Mouse (Mus musculus) kidney, adult 2 months (tissue): ENCODE results near the gene Trip6. TPM values are rescaled to one million over a fixed set of nuclear protein-coding genes. Genes with fewer than 3 reads are reported as not detected.

Experiments
- DNase-seq: peaks from one replicate; pipeline ENCODE4 v3.0.0; 2021
- H3K27ac ChIP-seq: fragments of 200-500 bp; 2 replicates; pipeline ENCODE4 v1.5.1; 2012; ENCODE audit warnings: low read depth, low read length, control low read depth, inconsistent platforms; ENCODE audit not compliant: insufficient read depth
- H3K27me3 ChIP-seq: fragments of 200-500 bp; replicated peaks from 2 replicates; pipeline ENCODE4 v1.6.1; 2012; ENCODE audit warnings: mild to moderate bottlenecking, moderate library complexity, low read length, inconsistent platforms; ENCODE audit not compliant: control insufficient read depth, insufficient read depth
- H3K36me3 ChIP-seq: fragments of 200-500 bp; 2 replicates; pipeline ENCODE4 v1.6.1; 2012; ENCODE audit warnings: mild to moderate bottlenecking, moderate library complexity, low read length, inconsistent platforms; ENCODE audit not compliant: control insufficient read depth, insufficient read depth
- H3K4me1 ChIP-seq: fragments of 200-500 bp; 2 replicates; pipeline ENCODE4 v1.6.1; 2011; ENCODE audit warnings: low read length; ENCODE audit not compliant: control insufficient read depth, insufficient read depth
- H3K4me3 ChIP-seq: fragments of 200-500 bp; 2 replicates; pipeline ENCODE4 v1.5.1; 2011; ENCODE audit warnings: mild to moderate bottlenecking, low read depth, low read length, control low read depth; ENCODE audit not compliant: insufficient read depth
- CTCF ChIP-seq: fragments of 200-500 bp; conservative IDR thresholded peaks from 2 replicates; pipeline ENCODE4 v1.5.1; 2011; ENCODE audit warnings: low read depth, mild to moderate bottlenecking, control low read depth, low read length, moderate library complexity, mixed read lengths; ENCODE audit not compliant: insufficient read depth, insufficient read length
- POLR2A ChIP-seq: fragments of 200-500 bp; IDR thresholded peaks from one replicate; pipeline ENCODE4 v1.6.1; 2011; ENCODE audit warnings: low read depth, low read length, control low read depth
- WGBS: fragments of 180-500 bp; shearing (Covaris S2); methylation state at CpG from one replicate; pipeline ENCODE4 v1.1.7; 2018; 5-methylcytosine and 5-hydroxymethylcytosine counted together
- polyA plus RNA-seq: library from polyadenylated mRNA; depleted of rRNA; stranded (reverse); fragments of >200 nt; gene quantifications from 2 replicates; pipeline ENCODE4 v1.2.3, GENCODE M21; 2012

Trip6 gene
- polyA plus RNA-seq, 1 experiment: 53.2 TPM

DNA sequence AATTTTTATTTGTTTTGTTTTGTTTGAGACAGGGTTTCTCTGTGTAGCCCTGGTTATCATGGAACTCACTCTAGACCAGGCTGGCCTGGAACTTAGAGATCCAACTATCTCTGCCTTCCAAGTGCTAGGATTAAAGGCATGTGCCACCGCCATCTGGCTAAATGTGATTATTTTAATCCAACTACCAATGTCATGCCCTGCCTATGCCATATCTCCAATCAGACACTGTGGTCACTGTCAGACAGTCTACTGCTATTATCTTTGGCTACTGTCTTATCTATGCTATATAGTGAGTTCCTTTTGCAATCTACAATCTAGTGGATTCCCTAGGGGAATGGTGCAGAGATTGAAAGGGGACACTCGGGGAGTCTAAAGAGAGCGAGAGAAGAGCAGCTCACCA, 6.8 kb upstream of the Trip6 start:
- 94% methylated on average over 3 of the region's 3 CpGs for WGBS
- no peak for TF ChIP-seq CTCF
- no peak for TF ChIP-seq POLR2A
- H3K27me3 ChIP-seq: no peaks in the 10 kb centered on the region
- no peaks in the 10 kb centered on the region for H3K36me3 ChIP-seq
- H3K4me3 ChIP-seq: no peak overlapping the region
- no peaks in the 10 kb centered on the region; the same call in 1 of the 2 replicates for H3K4me1 ChIP-seq
- no peak for DNase-seq
- no peak overlapping the region for H3K27ac ChIP-seq

DNA sequence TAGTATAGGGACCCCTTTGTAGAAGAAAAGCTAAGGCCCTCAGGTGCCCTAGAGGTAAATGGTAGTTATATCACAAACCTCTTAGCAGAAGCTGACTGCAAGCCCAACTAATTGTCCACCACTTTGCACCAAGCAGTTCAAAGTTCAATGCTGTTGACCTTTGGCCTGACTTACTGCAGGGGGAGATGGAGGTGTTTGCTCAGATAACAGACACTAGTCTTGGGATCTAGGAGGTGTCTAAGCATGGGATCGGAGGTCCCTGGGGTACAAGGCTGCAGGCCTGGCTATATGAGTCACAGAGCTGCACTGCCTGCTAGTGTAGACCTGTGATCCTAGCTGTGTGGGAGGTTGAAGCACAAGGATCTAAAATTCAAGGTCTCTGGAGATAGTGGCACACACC, 4.4 kb upstream of the Trip6 start:
- Histone ChIP-seq H3K27me3 (no peaks in the 10 kb centered on the region), H3K27ac (peak overlapping the region; percentile 48; the same call in 1 of the 2 replicates), H3K4me3 (no peak overlapping the region), H3K36me3 (no peaks in the 10 kb centered on the region), H3K4me1 (peaks cover 3% of the 10 kb centered on the region; the same call in 1 of the 2 replicates)
- peak; percentile 83 for DNase-seq
- TF ChIP-seq CTCF (no peak), POLR2A (no peak)
- WGBS: 60% methylated on average over 1 of the region's 1 CpGs

DNA sequence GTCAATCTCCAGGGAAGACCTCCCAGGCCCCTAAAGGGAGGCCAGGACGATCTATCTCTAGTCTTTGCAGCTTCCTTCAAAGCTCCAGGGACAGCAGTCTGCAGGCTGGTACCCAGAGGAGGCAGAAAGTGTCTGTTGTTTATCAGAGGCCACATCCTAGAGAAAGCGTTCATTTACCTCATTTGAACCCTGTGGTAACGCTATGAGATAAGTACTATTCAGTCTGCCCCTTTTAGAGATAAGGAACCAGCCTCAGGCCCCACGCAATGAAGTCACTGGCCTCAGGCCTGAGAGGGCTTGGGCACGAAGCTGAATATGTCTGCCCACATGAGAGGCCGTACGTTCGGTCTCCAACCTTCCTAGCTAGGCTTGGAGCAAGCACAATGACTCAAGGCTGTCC, 3.2 kb upstream of the Trip6 start:
- Histone ChIP-seq H3K4me1 (peaks cover 9% of the 10 kb centered on the region; the same call in 1 of the 2 replicates), H3K27ac (no peak overlapping the region), H3K36me3 (no peaks in the 10 kb centered on the region), H3K4me3 (no peak overlapping the region), H3K27me3 (no peaks in the 10 kb centered on the region)
- no peak for DNase-seq
- TF ChIP-seq CTCF (no peak), POLR2A (no peak)
- WGBS: 95% methylated on average over 8 of the region's 8 CpGs

DNA sequence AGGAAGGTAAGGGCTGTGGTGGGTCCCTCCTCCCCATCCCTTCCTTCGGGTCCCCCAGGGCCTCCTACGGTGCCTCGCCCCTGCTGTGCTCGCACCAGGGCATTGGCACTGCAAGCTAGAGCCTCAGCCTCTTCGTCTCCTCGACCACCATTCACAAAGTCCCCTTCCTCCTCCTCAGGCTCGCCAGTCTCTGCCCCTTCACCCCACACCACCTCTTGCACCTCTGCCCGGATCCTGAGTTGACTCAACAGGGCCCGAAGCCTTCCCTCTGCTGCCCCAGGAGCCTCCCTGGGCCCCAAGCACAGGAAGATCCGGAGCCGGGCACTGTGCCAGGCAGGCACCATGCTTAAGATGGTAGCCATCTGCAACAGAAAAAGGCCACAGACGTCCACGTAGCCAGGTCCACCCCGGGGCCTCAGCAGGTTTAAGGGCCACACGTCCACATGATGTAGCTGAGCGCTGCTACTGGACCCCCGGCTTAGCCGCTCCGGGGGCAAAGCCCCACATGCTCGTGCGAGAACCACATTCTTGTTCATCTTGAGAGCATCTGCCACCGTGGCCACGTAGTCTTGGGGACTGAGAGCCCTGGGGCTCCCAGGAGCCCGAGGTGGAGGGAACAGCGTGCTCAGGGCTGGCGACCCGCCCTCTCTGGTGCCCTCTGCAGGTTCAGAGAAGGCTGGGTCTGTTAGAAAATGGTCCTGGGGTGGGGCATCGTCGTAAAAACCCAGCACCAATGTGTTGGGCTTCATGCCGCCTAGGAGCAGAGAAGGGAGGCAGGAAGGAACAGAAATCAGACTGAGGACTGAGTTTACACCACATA, 1.1 kb upstream of the Trip6 start:
- no peak overlapping the region for H3K4me3 ChIP-seq
- WGBS: 64% methylated on average over 30 of the region's 30 CpGs
- no peak overlapping the region for H3K27ac ChIP-seq
- peaks cover 9% of the 10 kb centered on the region; the same call in 1 of the 2 replicates for H3K4me1 ChIP-seq
- peak; percentile 31 for DNase-seq
- no peaks in the 10 kb centered on the region for H3K36me3 ChIP-seq
- TF ChIP-seq POLR2A (no peak), CTCF (peak; percentile 50)
- H3K27me3 ChIP-seq: no peaks in the 10 kb centered on the region

DNA sequence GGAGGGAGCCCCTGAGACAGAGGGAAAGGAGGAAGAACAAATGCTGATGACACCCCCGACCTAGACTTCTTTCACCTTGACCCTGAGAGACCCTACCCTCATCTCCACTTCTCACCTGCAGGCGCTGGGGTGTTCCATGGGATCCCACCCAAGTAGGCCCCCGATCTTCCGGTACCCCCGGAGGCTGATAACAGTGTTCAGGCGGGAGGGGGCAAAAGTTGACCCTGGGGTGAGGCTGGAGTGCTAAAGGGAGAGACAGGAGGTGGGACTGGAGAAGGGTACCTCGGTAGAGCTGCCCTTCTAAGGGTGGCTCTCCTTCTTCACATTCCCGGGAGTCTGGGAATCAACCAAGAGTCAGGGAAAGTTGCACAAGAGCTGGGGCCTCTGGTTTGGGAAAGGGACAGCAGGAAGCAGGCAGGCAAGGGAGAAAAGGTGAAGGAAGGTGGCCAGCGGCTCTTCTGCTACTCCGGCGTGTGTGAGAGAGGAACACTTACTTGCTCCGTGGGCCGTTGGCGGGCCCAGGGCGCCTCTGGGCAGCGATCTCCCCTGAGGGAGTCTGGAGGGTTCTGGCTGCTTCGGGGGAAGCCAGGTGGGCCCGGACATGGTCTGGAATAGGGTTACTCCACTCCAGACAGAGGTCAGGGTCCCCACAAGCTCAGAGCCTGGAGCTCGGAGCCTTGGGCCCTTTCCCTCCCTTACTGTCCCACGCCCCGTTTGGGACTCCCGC, 575 bp downstream of the Trip6 start:
- Histone ChIP-seq H3K27me3 (no peaks in the 10 kb centered on the region), H3K27ac (peak overlapping the region; percentile 77), H3K4me1 (peaks cover 9% of the 10 kb centered on the region; the same call in 1 of the 2 replicates), H3K4me3 (peak overlapping the region; percentile 72), H3K36me3 (no peaks in the 10 kb centered on the region)
- peak; percentile 46 for TF ChIP-seq POLR2A
- TF ChIP-seq CTCF: no peak
- 4% methylated on average over 22 of the region's 22 CpGs for WGBS
- DNase-seq: no peak

DNA sequence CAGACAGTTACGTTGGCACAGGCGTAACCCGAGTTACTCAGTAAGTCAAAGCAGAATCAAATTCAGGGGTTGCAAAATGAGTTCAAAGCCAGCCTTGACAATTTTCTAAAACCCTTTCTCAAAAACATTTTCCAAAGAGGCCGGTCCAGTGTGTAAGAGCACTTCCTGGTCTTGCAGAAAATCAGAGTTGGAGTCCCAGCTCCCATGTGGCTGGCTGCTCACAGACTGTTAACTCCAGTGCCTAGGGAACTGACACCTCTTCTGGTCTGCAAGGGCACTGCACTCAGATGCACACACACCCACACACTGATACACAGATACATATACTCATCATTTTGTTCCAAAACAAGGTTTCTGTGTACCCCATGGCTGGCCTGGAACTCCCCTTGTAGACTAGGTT, 5.8 kb downstream of the Trip6 start:
- no peak overlapping the region for H3K27ac ChIP-seq
- no peak overlapping the region for H3K4me3 ChIP-seq
- no peaks in the 10 kb centered on the region for H3K27me3 ChIP-seq
- 94% methylated on average over 4 of the region's 4 CpGs for WGBS
- H3K36me3 ChIP-seq: no peaks in the 10 kb centered on the region
- DNase-seq: no peak
- TF ChIP-seq POLR2A (no peak), CTCF (0 out of 2 replicates have a peak, but pooled peaks have one; percentile 6)
- H3K4me1 ChIP-seq: peaks cover 16% of the 10 kb centered on the region; the same call in 1 of the 2 replicates
